Mouse (Mus musculus) activated CD4-positive, CD25-positive, alpha-beta regulatory T cell, adult 4 months (primary cell): ENCODE results near the gene Hao2. TPM values are rescaled to one million over a fixed set of nuclear protein-coding genes. Genes with fewer than 3 reads are reported as not detected.

ENCODE experiments used
- ATAC-seq: one replicate; pipeline ENCODE4 v1.8.0; 2017
- polyA plus RNA-seq, 2 experiments: library from polyadenylated mRNA; unstranded; fragments of 100-300 nt; shearing (Covaris generic); gene quantifications; one replicate each; pipeline ENCODE4 v1.2.1; 2017

Hao2 gene
- not detected for polyA plus RNA-seq

- no peak for ATAC-seq
Measured at GRCm38 (mm10) chr3:98893057-98893772, at the start of gene Hao2. Hao2 (minus strand) TSS chr3:98893239.

- no peak for ATAC-seq
Measured at GRCm38 (mm10) chr3:98941601-98942000, 48.6 kb upstream of the Hao2 start.

GRCm38 (mm10) chr3:98941066-98941551, 48.1 kb upstream of the Hao2 start:
- ATAC-seq, result no peak

GRCm38 (mm10) chr3:98940225-98940624, 47.2 kb upstream of the Hao2 start:
- no peak for ATAC-seq

- ATAC-seq, result no peak
Measured at GRCm38 (mm10) chr3:98936446-98936845, 43.4 kb upstream of the Hao2 start.

- no peak for ATAC-seq
Measured at GRCm38 (mm10) chr3:98934601-98935000, 41.6 kb upstream of the Hao2 start.

- ATAC-seq, result no peak
Measured at GRCm38 (mm10) chr3:98934041-98934440, 41.0 kb upstream of the Hao2 start.

- ATAC-seq, result no peak
Measured at GRCm38 (mm10) chr3:98932421-98932820, 39.4 kb upstream of the Hao2 start.

GRCm38 (mm10) chr3:98931836-98932235, 38.8 kb upstream of the Hao2 start:
- ATAC-seq, result no peak

GRCm38 (mm10) chr3:98920417-98920816, 27.4 kb upstream of the Hao2 start:
- no peak for ATAC-seq

GRCm38 (mm10) chr3:98917260-98917659, 24.2 kb upstream of the Hao2 start:
- ATAC-seq, result no peak

- ATAC-seq, result no peak
Measured at GRCm38 (mm10) chr3:98916856-98917255, 23.8 kb upstream of the Hao2 start.

- no peak for ATAC-seq
Measured at GRCm38 (mm10) chr3:98915659-98916058, 22.6 kb upstream of the Hao2 start.

GRCm38 (mm10) chr3:98913591-98913990, 20.6 kb upstream of the Hao2 start:
- ATAC-seq, result no peak

GRCm38 (mm10) chr3:98897606-98898005, 4.6 kb upstream of the Hao2 start:
- ATAC-seq, result no peak

GRCm38 (mm10) chr3:98895071-98895601, 2.1 kb upstream of the Hao2 start:
- no peak for ATAC-seq

GRCm38 (mm10) chr3:98890430-98890829, 2.6 kb downstream of the Hao2 start:
- ATAC-seq, result no peak

- ATAC-seq, result no peak
Measured at GRCm38 (mm10) chr3:98888206-98888605, 4.8 kb downstream of the Hao2 start.

GRCm38 (mm10) chr3:98880831-98881230, 12.2 kb downstream of the Hao2 start:
- no peak for ATAC-seq

- no peak for ATAC-seq
Measured at GRCm38 (mm10) chr3:98880216-98880615, 12.8 kb downstream of the Hao2 start.

- ATAC-seq, result no peak
Measured at GRCm38 (mm10) chr3:98868219-98868618, 24.8 kb downstream of the Hao2 start.

- no peak for ATAC-seq
Measured at GRCm38 (mm10) chr3:98862800-98863199, 30.2 kb downstream of the Hao2 start.

- no peak for ATAC-seq
Measured at GRCm38 (mm10) chr3:98859576-98859975, 33.5 kb downstream of the Hao2 start, which contains the start of gene Hsd3b1. Hsd3b1 (minus strand) TSS chr3:98859794.

GRCm38 (mm10) chr3:98858051-98858450, 35.0 kb downstream of the Hao2 start:
- no peak for ATAC-seq
